Mouse (Mus musculus): ENCODE data around the gene Babam2. TPM values are rescaled to one million over a fixed set of nuclear protein-coding genes. Genes with fewer than 3 reads are reported as not detected.

Gene Babam2
- polyA plus RNA-seq, 1 experiment from 2014 or later = 47.2 TPM

GRCm38 (mm10) chr5:31761836-31762235 lies 64.4 kb downstream of the Babam2 start:
- H3K9me3 ChIP-seq = no peaks in the 10 kb centered on the region
- ATAC-seq (ENCODE audit: low FRiP score) = no peak
- H3K27me3 ChIP-seq = no peaks in the 10 kb centered on the region
- H3K36me3 ChIP-seq (replicated peaks) = no peaks in the 10 kb centered on the region
- no peak overlapping the region for H3K4me2 ChIP-seq
- 95% methylated on average over 4 of the region's 4 CpGs for WGBS
- H3K4me3 ChIP-seq (replicated peaks) = no peak overlapping the region
- H3K27ac ChIP-seq = no peak overlapping the region
- H3K9ac ChIP-seq = no peak overlapping the region
- no peaks in the 10 kb centered on the region for H3K4me1 ChIP-seq

- 89% methylated on average over 1 of the region's 1 CpGs for WGBS
- no peaks in the 10 kb centered on the region for H3K36me3 ChIP-seq (replicated peaks)
- no peaks in the 10 kb centered on the region for H3K9me3 ChIP-seq
- no peak for ATAC-seq (ENCODE audit: low FRiP score)
- no peaks in the 10 kb centered on the region for H3K27me3 ChIP-seq
- H3K4me2 ChIP-seq = no peak overlapping the region
- H3K4me3 ChIP-seq (replicated peaks) = no peak overlapping the region
- H3K4me1 ChIP-seq = peaks cover 6% of the 10 kb centered on the region
- no peak overlapping the region for H3K9ac ChIP-seq
- no peak overlapping the region for H3K27ac ChIP-seq
Measured at GRCm38 (mm10) chr5:31762773-31763172, 65.3 kb downstream of the Babam2 start.

GRCm38 (mm10) chr5:31765824-31766223 lies 68.3 kb downstream of the Babam2 start:
- peaks cover 7% of the 10 kb centered on the region for H3K4me1 ChIP-seq
- H3K9me3 ChIP-seq = no peaks in the 10 kb centered on the region
- no peak overlapping the region for H3K4me3 ChIP-seq (replicated peaks)
- H3K27me3 ChIP-seq = no peaks in the 10 kb centered on the region
- 88% methylated on average over 2 of the region's 2 CpGs for WGBS
- no peak overlapping the region for H3K9ac ChIP-seq
- no peaks in the 10 kb centered on the region for H3K36me3 ChIP-seq (replicated peaks)
- H3K27ac ChIP-seq = no peak overlapping the region
- no peak for ATAC-seq (ENCODE audit: low FRiP score)
- no peak overlapping the region for H3K4me2 ChIP-seq

GRCm38 (mm10) chr5:31766841-31767542 lies 69.5 kb downstream of the Babam2 start:
- Histone ChIP-seq H3K9ac (no peak overlapping the region), H3K4me2 (no peak overlapping the region), H3K4me3 (replicated peaks) (no peak overlapping the region), H3K27ac (no peak overlapping the region), H3K27me3 (no peaks in the 10 kb centered on the region), H3K36me3 (replicated peaks) (no peaks in the 10 kb centered on the region), H3K9me3 (no peaks in the 10 kb centered on the region), H3K4me1 (peaks cover 7% of the 10 kb centered on the region)
- ATAC-seq (ENCODE audit: low FRiP score) = no peak
- WGBS = 66% methylated on average over 4 of the region's 4 CpGs

GRCm38 (mm10) chr5:31771486-31771885 lies 74.0 kb downstream of the Babam2 start:
- 82% methylated on average over 5 of the region's 5 CpGs for WGBS
- Histone ChIP-seq H3K27me3 (no peaks in the 10 kb centered on the region), H3K9ac (no peak overlapping the region), H3K4me1 (peaks cover 7% of the 10 kb centered on the region), H3K4me3 (replicated peaks) (no peak overlapping the region), H3K9me3 (no peaks in the 10 kb centered on the region; the same call in 1 of the 2 replicates), H3K27ac (no peak overlapping the region), H3K4me2 (no peak overlapping the region), H3K36me3 (replicated peaks) (no peaks in the 10 kb centered on the region)
- no peak for ATAC-seq (ENCODE audit: low FRiP score)

- Histone ChIP-seq H3K9me3 (no peaks in the 10 kb centered on the region; the same call in 1 of the 2 replicates), H3K4me2 (no peak overlapping the region), H3K36me3 (replicated peaks) (no peaks in the 10 kb centered on the region), H3K4me3 (replicated peaks) (no peak overlapping the region), H3K27ac (no peak overlapping the region), H3K27me3 (no peaks in the 10 kb centered on the region), H3K4me1 (peaks cover 7% of the 10 kb centered on the region), H3K9ac (no peak overlapping the region)
- ATAC-seq (ENCODE audit: low FRiP score) = no peak
- WGBS = 91% methylated on average over 4 of the region's 4 CpGs
Measured at GRCm38 (mm10) chr5:31771921-31772320, 74.4 kb downstream of the Babam2 start.

- Histone ChIP-seq H3K36me3 (replicated peaks) (no peaks in the 10 kb centered on the region), H3K4me2 (no peak overlapping the region), H3K9me3 (no peaks in the 10 kb centered on the region; the same call in 1 of the 2 replicates), H3K27ac (no peak overlapping the region), H3K9ac (no peak overlapping the region), H3K4me1 (no peaks in the 10 kb centered on the region), H3K27me3 (no peaks in the 10 kb centered on the region), H3K4me3 (replicated peaks) (no peak overlapping the region)
- 92% methylated on average over 6 of the region's 6 CpGs for WGBS
- ATAC-seq (ENCODE audit: low FRiP score) = no peak
Measured at GRCm38 (mm10) chr5:31774976-31775375, 77.5 kb downstream of the Babam2 start.

- H3K4me2 ChIP-seq = no peak overlapping the region
- no peaks in the 10 kb centered on the region for H3K9me3 ChIP-seq
- no peak for ATAC-seq (ENCODE audit: low FRiP score)
- H3K36me3 ChIP-seq (replicated peaks) = no peaks in the 10 kb centered on the region
- H3K9ac ChIP-seq = no peak overlapping the region
- H3K4me1 ChIP-seq = peaks cover 5% of the 10 kb centered on the region; the same call in 1 of the 2 replicates
- H3K27ac ChIP-seq = no peak overlapping the region
- 76% methylated on average over 5 of the region's 5 CpGs for WGBS
- no peaks in the 10 kb centered on the region for H3K27me3 ChIP-seq
- no peak overlapping the region for H3K4me3 ChIP-seq (replicated peaks)
Measured at GRCm38 (mm10) chr5:31781624-31782023, 84.1 kb downstream of the Babam2 start.

- H3K27ac ChIP-seq = no peak overlapping the region
- no peak overlapping the region for H3K9ac ChIP-seq
- WGBS = 91% methylated on average over 3 of the region's 3 CpGs
- H3K27me3 ChIP-seq = no peaks in the 10 kb centered on the region
- ATAC-seq (ENCODE audit: low FRiP score) = no peak
- no peaks in the 10 kb centered on the region for H3K36me3 ChIP-seq (replicated peaks)
- H3K4me1 ChIP-seq = peaks cover 5% of the 10 kb centered on the region; the same call in 1 of the 2 replicates
- H3K9me3 ChIP-seq = no peaks in the 10 kb centered on the region
- no peak overlapping the region for H3K4me3 ChIP-seq (replicated peaks)
- no peak overlapping the region for H3K4me2 ChIP-seq
Measured at GRCm38 (mm10) chr5:31787201-31787600, 89.7 kb downstream of the Babam2 start.

GRCm38 (mm10) chr5:31787622-31788021 lies 90.1 kb downstream of the Babam2 start:
- no peaks in the 10 kb centered on the region for H3K9me3 ChIP-seq
- no peaks in the 10 kb centered on the region for H3K27me3 ChIP-seq
- 83% methylated on average over 3 of the region's 3 CpGs for WGBS
- no peak overlapping the region for H3K27ac ChIP-seq
- H3K36me3 ChIP-seq (replicated peaks) = no peaks in the 10 kb centered on the region
- peaks cover 5% of the 10 kb centered on the region; the same call in 1 of the 2 replicates for H3K4me1 ChIP-seq
- no peak overlapping the region for H3K4me3 ChIP-seq (replicated peaks)
- no peak overlapping the region for H3K4me2 ChIP-seq
- no peak overlapping the region for H3K9ac ChIP-seq
- ATAC-seq (ENCODE audit: low FRiP score) = no peak

GRCm38 (mm10) chr5:31792338-31792737 lies 94.9 kb downstream of the Babam2 start:
- WGBS = 91% methylated on average over 6 of the region's 6 CpGs
- ATAC-seq (ENCODE audit: low FRiP score) = no peak
- Histone ChIP-seq H3K4me2 (no peak overlapping the region), H3K27ac (no peak overlapping the region), H3K4me3 (replicated peaks) (no peak overlapping the region), H3K4me1 (no peaks in the 10 kb centered on the region), H3K27me3 (no peaks in the 10 kb centered on the region), H3K9ac (no peak overlapping the region), H3K36me3 (replicated peaks) (no peaks in the 10 kb centered on the region), H3K9me3 (no peaks in the 10 kb centered on the region)

- H3K4me1 ChIP-seq = no peaks in the 10 kb centered on the region
- no peak overlapping the region for H3K4me2 ChIP-seq
- no peaks in the 10 kb centered on the region for H3K9me3 ChIP-seq
- ATAC-seq (ENCODE audit: low FRiP score) = no peak
- no peak overlapping the region for H3K27ac ChIP-seq
- H3K27me3 ChIP-seq = no peaks in the 10 kb centered on the region
- WGBS = 85% methylated on average over 8 of the region's 8 CpGs
- H3K4me3 ChIP-seq (replicated peaks) = no peak overlapping the region
- H3K9ac ChIP-seq = no peak overlapping the region
- no peaks in the 10 kb centered on the region for H3K36me3 ChIP-seq (replicated peaks)
Measured at GRCm38 (mm10) chr5:31792863-31793262, 95.4 kb downstream of the Babam2 start.

GRCm38 (mm10) chr5:31795414-31795813 lies 97.9 kb downstream of the Babam2 start:
- ATAC-seq (ENCODE audit: low FRiP score) = no peak
- 91% methylated on average over 3 of the region's 3 CpGs for WGBS
- H3K4me3 ChIP-seq (replicated peaks) = no peak overlapping the region

More at GRCm38 (mm10) chr5:31795414-31795813, 97.9 kb downstream of the Babam2 start:
- H3K27me3 ChIP-seq = no peaks in the 10 kb centered on the region
- H3K9me3 ChIP-seq = no peaks in the 10 kb centered on the region
- no peak overlapping the region for H3K27ac ChIP-seq
- H3K4me1 ChIP-seq = no peaks in the 10 kb centered on the region
- H3K9ac ChIP-seq = no peak overlapping the region
- H3K4me2 ChIP-seq = no peak overlapping the region
- H3K36me3 ChIP-seq (replicated peaks) = no peaks in the 10 kb centered on the region

Measured in forebrain, embryonic 12.5 days (tissue).